8 mouse cellular contexts compared by ENCODE assay signal in the genomic region with DNA sequence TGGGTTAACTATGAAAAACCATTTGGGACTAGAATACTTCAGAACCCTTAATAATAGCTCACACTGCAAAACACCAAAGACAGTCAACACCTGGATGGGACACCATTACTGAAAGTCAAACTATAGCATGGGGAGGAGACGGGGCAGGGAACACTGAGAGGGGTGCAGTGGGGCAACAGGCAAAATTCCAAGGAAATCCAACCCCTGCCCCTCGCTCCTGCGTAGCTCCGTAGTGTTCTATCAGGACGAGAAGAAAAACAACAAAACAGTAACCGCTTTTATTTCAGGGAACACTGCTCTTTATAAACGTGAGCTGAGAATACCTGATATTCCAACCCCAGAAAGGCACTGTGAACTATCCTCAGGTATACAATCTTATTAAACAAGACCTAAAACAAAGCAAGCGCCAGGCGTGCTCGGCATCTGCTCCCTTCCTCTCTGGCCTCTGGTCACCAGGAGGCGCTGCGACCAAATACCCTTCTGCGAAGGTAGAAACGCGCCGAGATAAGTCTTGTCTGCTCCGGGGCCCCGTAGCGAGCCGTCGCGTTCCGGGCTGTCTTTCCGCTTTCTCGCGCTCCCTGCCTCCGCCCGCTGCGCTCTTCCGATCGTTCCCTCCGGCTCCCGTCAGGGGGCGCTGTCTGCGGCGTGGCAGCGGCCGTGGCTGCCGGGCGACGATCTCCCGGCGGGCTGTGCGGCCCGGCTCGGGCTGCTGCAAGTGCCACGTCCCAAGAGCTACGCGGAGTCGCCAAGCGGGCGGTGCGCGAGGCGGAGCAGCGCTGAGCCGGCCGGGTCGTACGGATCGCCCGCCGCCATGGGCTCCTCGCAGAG. TPM values are rescaled to one million over a fixed set of nuclear protein-coding genes. Genes with fewer than 3 reads are reported as not detected.
DNase-seq lines count a peak whose midpoint lies in the region; ATAC-seq and TF ChIP-seq lines count a peak whose summit lies in the region.

TSS of gene Gorasp2 (plus strand) at position 690 of the 828 bp plus-strand sequence.

- CTCF ChIA-PET in Patski (lab: Charles Lee) = interaction anchor here (0.6 to 2.4 kb wide), 20 partner anchors 10 to 433 kb away, joined by 3 to 9 read pairs (median 4); no protein-coding TSS in a partner anchor

- peak within 1 kb of the TSS; percentile 87 for H3K4me2 ChIP-seq in hindbrain, embryonic 13.5 days

- no peaks in the 10 kb centered on the region for H3K9me3 ChIP-seq in hindbrain, embryonic 13.5 days

- peaks cover 23% of the 10 kb centered on the region for H3K4me1 ChIP-seq in hindbrain, embryonic 13.5 days (replicated peaks)

- in situ Hi-C loops in Patski (cut with MboI; ENCODE audit: low pct_unique_long_range_greater_than_20kb) = loop anchor here (5.0 kb wide), 1 partner anchor 99 kb away; no protein-coding TSS in a partner anchor

- POLR2A ChIA-PET in Patski (lab: Charles Lee) = interaction anchor here (1.5 kb wide), 1 partner anchor 12 kb away, joined by 6 read pairs; no protein-coding TSS in a partner anchor

- no peaks in the 10 kb centered on the region for H3K36me3 ChIP-seq in hindbrain, embryonic 13.5 days

- H3K9ac ChIP-seq in hindbrain, embryonic 13.5 days = peak within 1 kb of the TSS; percentile 95

- peak within 1 kb of the TSS; percentile 92 for H3K4me3 ChIP-seq in hindbrain, embryonic 13.5 days

- ATAC-seq in Patski = peak; percentile 85
- ATAC-seq in hindbrain, embryonic 13.5 days (ENCODE audit: low FRiP score) = peak; percentile 97

- H3K27ac ChIP-seq in hindbrain, embryonic 13.5 days = peak within 1 kb of the TSS; percentile 92

- 2% methylated on average over 61 of the region's 64 CpGs for WGBS in hindbrain, embryonic 13.5 days

- peak; percentile 100 for TF ChIP-seq CTCF in Patski (IDR thresholded peaks at IDR 0.05)

- H3K27me3 ChIP-seq in Patski = no peaks in the 10 kb centered on the region
- no peaks in the 10 kb centered on the region for H3K27me3 ChIP-seq in hindbrain, embryonic 13.5 days

- DNase-seq in Patski (ENCODE audit: low read depth, low spot score) = peak; percentile 80
- DNase-seq in cerebellum, postnatal 14 days = peak; percentile 97 to 99
- peak; percentile 89 to 93 for DNase-seq in frontal cortex, postnatal 14 days (ENCODE audit: low spot score in 2 of 2)
- peak; percentile 94 to 95 for DNase-seq in layer of hippocampus, postnatal 25 days (ENCODE audit: extremely low spot score in 1 of 2, low spot score in 1 of 2)
- DNase-seq in lung, postnatal 25 days (ENCODE audit: low spot score) = peak; percentile 97
- DNase-seq in retina, embryonic 14.5 days (ENCODE audit: low spot score) = peak; percentile 98
- peak; percentile 99 for DNase-seq in thymus, postnatal 4 days

RNA-seq across cellular contexts. Expression of gene Gorasp2, which starts in this region (rescaled TPM):
- 121 TPM for polyA plus RNA-seq in Patski (2021)
- 118 and 127 TPM in 2 replicates for polyA plus RNA-seq in hindbrain, embryonic 13.5 days (2015; fragmentation: Nextera tagmentation; extraction: Ambion mirVana)
- total RNA-seq in layer of hippocampus, postnatal 25 days (2021) = 100 to 1,000 TPM; 108 to 113 TPM

Comparison
In these comparisons a context has a peak if more than half of its experiments do, and no peak if none do; other contexts are left out.
1. Peak in every context shown above with its lines: DNase-seq, ATAC-seq, H3K4me3 ChIP-seq and H3K27ac ChIP-seq.